Mouse (Mus musculus): ENCODE results near the gene Tnfaip2.

The Tnfaip2 gene

DNA sequence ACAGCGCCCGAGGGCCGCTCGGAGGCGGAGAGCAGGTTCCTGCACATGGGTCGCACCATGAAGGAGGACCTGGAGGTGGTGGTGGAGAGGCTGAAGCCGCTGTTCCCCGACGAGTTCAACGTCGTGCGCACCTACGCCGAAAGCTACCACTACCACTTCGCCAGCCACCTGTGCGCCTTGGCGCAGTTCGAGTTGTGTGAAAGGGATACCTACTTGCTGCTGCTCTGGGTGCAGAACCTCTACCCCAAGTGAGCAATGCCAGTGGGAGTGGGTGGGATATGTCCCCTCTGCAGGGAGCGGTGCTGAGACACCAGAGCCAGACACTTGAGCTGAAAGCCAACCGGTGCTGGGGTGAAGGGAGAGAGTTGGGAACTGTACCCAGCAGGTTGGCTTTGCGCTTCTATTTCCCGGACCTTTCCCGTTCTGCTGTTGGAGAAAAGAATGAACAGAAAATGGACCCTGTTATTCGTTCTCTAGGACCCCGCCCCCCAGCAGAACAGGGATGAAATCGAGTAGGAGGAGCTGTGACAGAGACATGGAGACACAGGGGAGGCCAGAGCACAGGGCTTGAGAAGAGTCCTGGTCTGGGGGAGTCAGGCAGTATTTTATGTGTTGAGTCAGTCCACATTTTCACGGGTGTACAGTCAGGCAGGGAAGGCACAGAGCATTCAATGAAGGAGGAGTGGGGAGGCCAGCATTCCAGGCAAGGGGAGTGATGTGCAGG is 3.8 kb downstream of the Tnfaip2 start:
- DNase-seq: peak; percentile 88

DNA sequence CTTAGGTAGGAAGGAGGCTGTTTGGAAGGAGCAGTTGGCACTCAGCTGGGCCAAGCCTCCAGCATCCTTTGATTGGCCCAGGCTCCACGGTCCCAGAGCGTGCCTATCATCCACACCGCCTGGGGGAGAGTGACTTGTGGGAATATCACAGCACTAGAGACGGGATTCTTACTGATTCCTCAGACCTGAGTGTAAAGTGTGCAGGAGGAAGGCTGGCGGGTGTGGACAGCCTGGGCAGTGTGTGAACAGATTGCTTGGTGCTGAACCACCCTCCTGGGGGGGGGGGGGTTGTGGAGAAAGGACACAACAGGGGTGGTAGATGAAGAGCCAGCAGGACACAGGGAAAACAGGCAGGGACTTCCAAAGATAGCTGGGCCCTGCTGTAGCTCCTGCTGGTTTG is 4.5 kb downstream of the Tnfaip2 start:
- peak; percentile 89 for DNase-seq

DNA sequence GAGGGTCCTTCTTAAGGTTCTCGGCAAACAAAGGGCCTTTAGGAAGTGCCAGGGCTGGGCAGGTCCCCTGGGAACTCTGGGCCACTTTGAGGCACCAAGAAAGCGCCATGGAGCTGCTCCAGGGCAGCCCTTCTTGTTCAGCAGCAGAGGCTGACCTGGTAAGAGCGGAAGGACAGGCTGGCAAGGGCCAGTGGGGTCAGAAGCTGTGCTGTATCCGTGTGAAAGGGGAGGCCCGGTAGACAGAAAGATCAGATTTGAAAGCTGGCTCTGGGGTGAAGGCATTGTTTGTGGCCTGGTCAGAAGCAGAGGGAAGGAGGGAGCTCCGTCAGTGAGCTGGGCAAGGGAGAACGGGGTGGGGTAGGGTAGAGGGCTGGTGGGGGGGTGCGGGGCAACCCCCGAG is 5.1 kb downstream of the Tnfaip2 start:
- DNase-seq: peak; percentile 89

DNA sequence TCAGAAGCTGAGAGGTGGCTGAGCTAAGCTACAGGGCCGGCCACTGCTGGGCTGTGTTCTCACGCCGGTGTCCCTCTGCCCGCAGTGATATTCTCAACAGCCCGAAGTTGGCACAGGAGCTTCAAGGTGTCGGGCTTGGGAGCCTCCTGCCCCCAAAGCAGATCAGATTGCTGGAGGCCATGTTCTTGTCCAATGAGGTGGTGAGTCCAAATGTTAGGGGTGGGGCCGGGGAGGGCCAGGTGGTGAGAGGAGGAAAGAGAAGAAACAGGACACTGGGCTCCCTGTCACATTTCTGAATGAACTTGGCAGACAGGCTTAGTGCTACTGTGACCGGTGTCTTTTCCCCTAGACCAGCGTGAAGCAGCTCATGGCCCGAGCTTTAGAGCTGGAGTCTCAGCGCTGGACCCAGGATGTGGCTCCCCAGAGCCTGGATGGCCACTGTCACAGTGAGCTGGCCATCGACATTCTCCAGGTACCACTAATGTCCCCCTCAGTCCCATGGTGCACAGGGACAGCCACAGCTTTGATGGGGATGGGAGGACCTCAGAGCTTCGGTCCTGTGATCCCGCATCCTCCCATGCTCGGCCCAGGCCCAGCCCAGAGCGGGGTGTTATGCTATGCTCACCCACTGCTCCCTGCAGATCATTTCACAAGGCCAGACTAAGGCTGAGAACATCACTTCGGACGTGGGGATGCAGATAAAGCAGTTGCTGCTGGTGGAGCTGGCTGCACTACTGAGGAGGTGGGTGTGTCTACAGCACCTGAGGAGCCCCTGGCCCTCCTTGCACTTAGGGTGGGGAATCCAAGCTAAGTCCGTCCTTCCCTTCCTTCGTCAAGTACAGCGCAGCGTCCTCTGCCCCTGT is 5.9 kb downstream of the Tnfaip2 start:
- DNase-seq: peak; percentile 93

DNA sequence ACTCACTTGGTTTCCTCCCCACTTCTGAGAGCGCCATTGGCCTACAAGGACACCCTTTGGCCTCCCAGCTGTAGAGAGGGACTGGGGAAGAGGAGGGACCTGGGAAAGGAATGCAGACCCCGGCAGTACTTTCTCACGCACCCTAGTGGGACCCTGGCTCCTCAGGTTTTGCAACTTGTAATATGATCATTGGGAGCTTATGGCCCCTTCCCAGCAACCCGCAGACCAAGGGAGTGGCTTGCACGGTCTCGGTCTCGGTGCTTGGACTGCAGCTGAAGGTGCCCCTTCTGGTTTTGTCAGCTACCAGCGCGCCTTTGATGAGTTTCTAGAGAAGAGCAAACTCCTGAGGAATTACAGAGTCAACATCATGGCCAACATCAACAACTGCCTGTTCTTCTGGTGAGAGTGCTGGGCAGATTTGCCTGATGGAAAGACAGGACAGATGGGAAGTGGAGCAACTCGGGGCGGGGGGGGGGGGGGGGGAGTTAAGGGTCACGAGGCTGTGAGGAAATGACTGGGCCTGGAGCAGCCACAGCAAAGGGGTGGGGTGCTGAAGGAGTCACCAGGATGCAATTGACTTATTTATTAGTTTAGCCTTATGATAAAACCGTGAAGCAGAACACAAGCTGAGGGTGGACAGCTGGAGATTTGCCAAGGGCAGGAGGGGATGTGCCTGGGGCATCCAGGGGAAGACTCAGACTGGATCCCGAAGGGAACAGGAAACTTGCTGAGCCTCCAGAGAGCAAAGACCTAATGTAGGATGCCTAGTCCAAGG is 6.8 kb downstream of the Tnfaip2 start:
- peak; percentile 97 for DNase-seq

DNA sequence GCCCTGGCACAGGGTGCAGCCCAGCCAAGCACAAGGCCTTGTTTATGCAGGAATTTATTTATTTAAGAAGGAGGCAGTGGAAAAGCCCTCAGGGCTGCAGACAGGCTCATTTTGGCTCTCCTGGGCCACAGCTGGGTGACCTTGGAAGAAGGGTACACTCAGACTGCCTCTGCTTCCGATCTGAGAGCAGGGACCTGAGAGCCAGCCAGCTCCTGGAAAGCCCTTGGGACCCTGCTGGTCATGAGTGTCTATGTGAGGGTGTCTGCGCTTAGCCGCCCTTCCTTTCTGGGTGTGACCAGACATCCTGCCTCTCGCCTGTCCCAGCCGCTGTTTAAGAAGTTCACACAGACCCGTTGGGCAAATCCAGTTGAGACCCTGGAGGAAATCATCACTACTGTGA is 8.1 kb downstream of the Tnfaip2 start:
- peak; percentile 99 for DNase-seq

DNA sequence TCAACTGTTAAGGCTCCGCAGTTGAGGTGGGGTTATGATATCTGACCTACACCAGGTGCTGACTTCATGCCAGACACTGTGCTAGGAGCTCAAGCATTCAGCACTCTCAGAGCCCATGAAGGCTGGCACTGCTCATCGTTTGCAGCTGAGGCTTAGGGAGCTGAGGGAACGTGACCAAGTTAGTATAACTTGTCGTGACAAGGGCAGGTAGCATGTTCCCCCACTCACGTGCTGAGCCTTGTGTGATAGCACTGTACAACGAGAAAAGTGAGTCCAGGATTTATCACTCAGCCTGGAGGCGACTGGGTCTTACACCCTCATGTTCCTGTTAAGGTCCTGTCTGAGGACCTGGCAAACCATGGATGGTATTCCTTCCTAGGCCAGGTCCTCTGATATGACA is 9.3 kb downstream of the Tnfaip2 start:
- DNase-seq: peak; percentile 90

DNA sequence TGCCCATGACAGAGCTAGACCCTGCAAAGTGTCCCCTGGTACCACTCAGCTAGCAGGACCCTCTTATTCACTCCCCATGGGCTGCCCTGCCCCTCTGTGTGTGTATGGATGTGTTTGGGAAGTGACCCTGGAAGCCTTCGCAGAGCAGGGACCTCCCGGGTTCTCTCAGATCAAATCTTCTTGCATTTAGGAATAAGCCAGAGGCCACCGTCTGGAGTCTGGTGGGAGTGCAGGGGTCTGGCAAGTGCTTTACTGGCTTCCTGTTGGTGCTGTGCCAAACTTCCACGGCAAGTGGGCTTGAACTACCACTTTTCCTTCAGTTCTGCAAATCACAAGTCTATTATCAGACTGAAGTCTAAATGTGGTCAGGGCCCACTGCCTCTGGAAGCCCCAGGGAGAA is 11.8 kb downstream of the Tnfaip2 start:
- peak; percentile 93 for DNase-seq

DNA sequence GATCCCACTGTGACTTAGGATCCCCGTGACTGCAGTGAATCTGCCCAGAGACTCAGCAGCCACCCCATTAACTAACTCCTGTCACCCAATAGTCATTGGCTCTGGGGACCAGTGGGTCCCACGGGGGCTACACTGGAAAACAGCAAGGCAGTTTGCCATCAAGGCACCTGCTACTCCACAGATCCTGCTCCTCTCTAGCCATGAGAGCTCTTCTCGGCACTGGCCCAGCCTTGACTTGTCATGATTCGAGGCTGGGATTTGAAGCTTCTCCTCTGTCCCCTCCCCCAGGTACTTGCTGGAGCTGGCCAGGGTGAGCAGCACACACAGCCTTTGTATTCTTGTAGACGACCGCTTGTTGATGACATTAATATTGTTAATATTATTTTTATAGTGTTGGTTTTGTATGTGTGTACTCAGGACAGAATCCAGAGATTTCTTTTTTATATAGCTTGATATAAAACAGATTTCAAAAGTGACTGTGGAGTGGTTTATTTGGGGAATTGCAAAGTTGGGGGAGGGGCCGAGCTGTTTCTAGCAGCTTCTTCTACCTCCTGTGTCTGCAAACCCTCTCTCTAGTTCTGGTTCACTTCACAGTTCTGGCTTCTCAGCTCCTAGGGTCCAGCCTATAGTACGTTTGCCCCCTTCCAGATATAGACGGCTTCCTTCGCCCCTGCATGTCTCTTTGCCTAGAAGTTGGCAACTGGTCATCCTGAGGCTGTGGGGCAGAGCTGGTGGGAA is 12.4 kb downstream of the Tnfaip2 start:
- peak; percentile 90 for DNase-seq

DNA sequence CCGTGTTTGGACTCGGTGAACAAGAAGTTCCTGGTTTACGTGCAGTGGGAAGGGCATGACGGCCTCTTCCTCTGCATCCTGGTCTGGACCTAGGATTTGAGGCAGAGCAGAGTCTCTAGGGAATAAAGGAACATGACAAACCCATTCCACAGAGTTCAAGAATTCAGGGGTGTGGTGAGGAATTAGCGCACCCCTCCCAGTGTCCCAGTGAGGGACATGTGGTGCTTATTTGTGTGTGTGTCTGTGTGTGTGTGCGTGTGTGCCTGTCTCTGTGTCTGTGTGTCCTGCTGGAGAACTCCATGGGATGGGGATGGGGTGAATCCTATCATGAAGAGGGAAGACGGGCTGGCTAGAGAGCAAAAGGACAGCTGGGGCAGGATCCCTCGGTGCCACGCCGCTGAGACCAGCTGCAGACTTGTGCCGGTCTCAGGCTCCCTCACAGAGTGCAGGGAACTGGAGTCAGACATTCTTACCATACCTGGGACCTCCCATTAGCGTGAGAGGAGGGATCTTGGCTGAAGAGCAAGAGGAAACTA is 13.1 kb downstream of the Tnfaip2 start:
- DNase-seq: peak; percentile 97

DNA sequence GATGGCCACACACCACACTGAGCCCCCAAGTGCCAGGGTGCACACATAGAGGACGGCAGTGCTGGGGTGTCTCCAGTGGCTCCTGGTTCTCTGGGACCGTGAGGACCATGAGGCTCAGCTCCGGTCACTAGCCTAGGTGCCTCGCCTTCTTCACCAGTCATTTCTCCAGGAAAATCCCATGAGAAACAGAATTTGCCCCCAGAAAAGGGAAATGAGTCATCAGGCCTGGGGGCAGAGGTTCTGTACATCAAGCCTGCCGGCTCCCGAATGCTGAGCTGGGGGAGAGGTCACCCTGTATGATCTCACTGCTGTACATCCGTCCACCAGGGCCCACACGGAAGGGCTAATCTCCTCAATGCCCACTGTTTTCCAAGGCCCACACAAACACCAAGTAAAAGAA is 13.6 kb downstream of the Tnfaip2 start:
- no peak for DNase-seq

DNA sequence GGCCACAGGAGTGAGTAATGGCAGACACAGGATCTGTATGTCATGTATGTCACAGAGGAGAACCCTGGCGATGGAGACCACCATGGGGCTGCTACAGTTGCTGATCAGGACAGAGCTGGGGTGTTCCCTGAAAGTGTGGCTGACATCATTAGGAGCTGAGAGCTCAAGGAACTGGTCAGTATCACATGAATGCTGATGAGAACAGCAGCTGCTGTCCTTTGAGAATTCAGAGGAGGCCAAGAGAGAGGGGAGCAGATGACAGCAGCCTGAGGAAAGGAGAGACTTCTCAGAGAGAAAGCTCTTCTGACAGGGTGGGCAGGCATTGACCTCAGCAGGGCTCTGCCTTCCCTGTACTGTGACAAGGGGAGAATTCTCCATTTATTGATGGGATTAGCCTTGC is 15.5 kb downstream of the Tnfaip2 start:
- DNase-seq: peak; percentile 95

DNA sequence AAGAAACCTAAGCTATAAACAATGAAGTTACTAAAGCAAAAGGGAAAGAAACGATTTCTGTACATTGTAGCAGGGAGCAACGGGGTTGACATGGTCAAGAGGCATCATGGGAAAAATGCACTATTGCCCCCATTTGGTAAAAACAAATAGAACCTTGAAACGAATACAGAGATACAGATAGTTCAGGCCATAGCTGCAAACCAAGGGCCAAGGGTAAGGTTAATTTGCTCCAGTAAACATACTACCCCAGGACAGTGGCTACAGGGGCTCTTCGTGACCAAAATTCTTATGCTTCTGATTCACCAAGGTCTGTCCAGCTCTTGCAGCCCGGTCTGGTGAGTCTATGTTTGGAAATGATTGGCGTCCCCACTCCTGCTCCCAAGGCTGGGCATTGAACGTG is 21.3 kb downstream of the Tnfaip2 start:
- no peak for DNase-seq

DNA sequence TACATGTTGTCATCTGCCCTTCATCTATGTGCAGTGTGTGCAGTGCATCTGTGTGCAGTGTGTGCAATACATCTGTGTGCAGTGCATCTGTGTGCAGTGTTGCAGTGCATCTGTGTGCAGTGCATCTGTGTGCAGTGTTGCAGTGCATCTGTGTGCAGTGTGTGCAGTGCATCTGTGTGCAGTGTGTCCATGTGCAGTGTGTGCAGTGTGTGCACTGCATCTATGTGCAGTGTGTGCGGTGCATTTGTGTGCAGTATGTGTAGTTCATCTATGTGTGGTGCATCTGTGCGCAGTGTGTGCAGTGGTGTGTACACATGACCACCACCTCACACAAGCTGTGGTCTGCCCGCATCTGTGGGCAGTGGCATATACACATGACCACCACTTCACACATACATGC is 24.1 kb downstream of the Tnfaip2 start:
- DNase-seq: no peak

DNA sequence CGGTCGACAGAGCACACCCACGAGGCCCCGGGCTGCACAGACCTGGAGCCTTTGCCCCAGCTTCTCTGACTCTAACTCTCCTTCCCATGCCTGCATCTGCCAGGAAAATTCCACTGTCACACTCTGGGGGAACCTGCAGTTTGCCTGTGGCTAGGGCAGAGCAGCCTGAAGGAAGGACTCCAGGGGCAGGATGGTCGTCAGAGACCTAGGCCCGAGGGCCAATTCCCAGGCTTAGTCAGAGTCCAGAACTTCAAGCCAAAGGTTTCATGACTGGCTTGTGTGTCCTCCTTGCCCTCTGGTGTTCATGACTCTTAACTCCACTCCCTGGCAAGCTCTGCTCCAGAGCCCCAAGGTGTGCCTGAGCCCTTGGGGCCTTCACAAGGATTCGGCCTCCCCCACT is 25.9 kb downstream of the Tnfaip2 start:
- peak; percentile 80 for DNase-seq

DNA sequence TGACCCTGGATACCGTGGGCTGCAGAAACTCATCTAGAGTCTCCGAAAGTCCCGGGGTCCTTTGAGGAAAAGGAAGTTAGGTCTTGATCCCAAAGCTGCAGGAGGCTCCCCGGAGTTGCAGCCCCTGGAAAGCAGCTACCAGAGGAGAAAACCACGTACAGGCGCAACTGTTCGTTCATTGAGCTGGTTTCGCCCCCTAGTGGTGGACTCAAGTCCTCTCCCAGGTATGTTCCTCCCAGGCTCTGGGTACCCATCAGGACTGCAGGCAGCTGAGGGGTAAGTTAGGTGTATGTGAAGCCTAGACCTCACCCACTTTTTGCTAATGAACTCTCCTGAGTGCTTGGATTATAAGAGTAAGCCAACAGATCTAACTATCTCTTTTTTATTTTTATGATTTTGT is 27.2 kb downstream of the Tnfaip2 start:
- DNase-seq: peak; percentile 94

DNA sequence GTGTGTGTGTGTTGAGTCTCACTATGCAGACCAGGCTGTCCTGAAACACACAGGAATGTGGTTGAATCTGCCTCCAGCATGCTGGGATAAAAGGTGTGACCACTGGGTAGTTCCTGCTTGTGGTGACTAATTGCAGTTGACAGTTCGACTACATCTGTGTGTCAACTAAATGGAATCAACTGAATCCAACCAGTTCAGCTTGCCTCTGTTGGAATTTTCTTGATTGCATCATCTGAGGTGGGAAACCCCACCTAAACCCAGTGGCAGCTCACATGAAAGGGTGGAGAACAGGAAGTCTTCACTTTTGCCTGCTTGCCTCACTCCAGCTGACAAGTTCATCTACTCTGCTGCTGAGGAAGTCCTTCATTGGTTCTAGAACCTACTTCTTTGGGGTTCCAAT is 28.9 kb downstream of the Tnfaip2 start:
- no peak for DNase-seq

DNA sequence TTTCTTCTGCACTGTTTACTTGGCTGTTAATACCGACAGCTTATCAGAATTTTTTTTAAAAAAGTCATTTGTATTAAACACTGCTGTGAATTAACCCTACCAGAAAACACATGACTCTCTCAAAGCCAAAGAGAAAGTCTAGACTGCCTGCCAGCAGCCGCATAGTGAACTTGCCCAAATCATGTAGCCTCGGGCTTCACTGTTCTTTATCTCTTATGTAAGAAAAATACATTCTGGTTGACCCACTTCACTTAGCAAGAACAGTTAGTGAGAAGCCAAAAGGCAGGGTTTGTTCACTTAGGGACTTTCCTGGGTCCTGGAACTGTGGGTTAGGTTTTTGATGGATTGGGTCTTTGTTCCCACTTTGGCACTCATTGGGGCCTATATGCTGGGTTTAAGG is 29.5 kb downstream of the Tnfaip2 start:
- DNase-seq: no peak

DNA sequence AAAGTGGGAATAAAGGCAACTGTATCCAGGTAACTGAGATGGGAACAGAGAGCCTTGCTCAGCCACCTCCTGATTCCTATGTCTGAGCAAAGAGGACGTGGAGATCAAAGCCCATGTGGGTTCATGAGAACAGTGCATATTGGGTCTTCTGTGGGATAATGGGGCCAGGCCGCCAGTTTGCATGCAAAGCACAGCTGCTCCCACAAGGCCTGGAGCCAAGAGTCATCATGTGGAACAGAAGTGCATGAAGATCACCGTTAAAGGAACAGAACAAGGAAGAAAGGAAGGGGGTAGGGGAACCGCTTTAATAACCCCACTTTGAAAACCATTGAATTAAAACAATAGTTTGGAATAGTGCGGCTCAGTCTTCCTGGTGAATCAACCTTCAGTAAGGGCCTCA is 30.6 kb downstream of the Tnfaip2 start:
- DNase-seq: no peak

DNA sequence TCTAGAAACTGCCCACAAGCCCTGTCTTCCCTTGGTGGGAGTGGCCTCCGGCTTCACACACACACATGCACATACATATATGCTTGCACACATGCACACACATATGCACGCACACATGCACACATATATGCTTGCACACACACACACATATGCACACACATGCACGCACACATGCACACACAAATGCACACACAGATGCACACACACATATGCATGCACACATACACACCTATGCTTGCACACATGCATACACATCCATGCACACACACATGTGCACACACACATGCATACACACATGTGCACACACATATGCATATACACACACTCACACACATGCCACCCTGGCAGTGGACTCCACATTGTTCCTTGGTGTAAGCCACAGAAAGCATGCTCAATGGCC is 32.1 kb downstream of the Tnfaip2 start:
- peak; percentile 85 for DNase-seq

DNA sequence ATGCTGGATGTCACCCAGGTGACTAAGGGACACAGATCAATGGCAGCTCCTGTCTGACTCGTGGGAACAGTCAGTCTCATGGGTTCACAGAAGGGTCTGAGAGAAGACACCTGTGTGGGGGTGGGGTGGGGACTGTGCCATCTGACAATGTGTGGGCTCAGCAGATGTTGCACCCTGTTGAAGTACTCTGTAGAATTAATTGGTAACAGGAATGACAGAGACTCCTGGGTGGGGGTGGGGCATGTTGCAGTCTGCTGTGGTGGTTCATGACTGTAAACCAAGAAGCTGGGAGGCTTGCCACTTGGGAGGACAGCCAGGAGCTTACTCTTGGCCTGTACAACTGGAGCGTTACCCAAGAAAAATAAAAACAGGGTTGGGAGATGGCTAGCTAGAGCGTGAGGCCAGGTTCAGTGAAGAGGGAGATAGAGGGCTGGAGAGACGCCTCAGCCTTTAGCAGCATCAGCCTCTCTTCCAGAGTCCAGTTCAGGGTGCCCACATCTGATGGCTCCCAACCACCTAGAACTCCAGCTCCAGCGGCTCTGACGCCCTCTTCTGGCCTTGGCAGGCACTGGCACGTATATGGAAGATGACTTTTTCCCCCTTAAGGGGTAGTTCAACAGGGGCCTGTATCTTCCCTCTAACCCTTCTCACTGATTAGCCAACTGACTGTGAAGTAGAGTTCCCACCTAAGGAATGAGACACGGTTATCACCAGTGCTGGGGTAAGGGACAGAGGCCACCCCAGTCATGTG is 32.8 kb downstream of the Tnfaip2 start:
- peak; percentile 98 for DNase-seq

DNA sequence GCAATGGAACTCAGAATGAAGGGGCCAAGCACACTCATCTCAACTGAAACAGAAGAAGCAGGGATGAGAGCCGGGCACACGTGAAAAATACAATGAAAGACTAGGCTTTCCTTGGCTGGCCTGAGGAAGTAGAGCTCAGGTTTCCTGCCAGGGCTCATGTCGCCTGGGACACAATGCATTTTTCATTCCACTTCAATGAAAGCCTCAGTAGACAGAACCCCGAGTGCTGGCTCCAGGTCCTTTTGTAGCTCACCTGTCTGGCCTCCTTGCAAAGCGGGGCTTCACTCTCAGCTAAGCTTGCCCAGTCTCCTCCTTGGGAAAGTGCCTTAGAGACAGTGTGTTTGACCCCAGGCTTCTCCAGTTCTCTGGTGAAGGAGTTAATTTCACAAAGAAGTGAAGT is 36.7 kb downstream of the Tnfaip2 start:
- DNase-seq: no peak

Data from heart, adult 11 months (tissue).